Mouse (Mus musculus): Measurements from ENCODE around the gene Elovl1. TPM values are rescaled to one million over a fixed set of nuclear protein-coding genes. Genes with fewer than 3 reads are reported as not detected.

Elovl1 gene
- total and polyA plus RNA-seq, 3 experiments = 45.9 to 110 (median 61.1) TPM

DNA sequence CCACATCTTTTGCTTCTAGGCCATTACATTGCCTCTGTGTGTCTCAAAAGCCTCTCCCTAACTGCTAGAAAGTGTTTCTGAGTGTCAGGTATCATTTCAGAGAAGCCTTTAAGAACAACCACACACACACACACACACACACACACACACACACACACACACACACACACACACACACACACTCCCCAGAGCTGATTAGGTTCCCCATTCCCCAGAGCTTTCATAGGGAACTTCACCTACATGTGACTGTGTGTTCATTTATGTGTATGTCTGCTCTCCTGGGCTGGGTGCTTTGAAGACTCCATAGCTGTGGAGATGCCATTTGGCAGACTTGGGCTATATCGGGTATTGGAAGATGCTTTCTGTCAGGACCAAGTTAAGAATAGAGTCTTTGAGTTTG is 2.5 kb upstream of the Elovl1 start:
- Histone ChIP-seq H3K27ac (ENCODE audit: insufficient read depth, low read depth) (no peak overlapping the region), H3K9ac (ENCODE audit: insufficient read depth, low read depth) (no peak overlapping the region), H3K9me3 (replicated peaks; ENCODE audit: low read length) (no peaks in the 10 kb centered on the region), H3K4me2 (ENCODE audit: insufficient read depth, low read depth, poor library complexity, severe bottlenecking) (no peak overlapping the region), H3K4me3 (replicated peaks in 1 of 3; ENCODE audit: low read depth in 2 of 3, low read length in 2 of 3, poor library complexity in 1 of 3) (no peak overlapping the region), H3K27me3 (replicated peaks) (no peaks in the 10 kb centered on the region), H3K36me3 (replicated peaks in 1 of 2; ENCODE audit: control insufficient read depth in 1 of 2, insufficient read depth in 1 of 2, low read length in 1 of 2) (peaks cover 9 to 21% of the 10 kb centered on the region in 2 experiments), H3K4me1 (ENCODE audit: control insufficient read depth in 1 of 2, insufficient read depth in 2 of 2) (peaks cover 11 to 31% of the 10 kb centered on the region in 2 experiments), H3K79me2 (replicated peaks; ENCODE audit: control insufficient read depth, extremely low read depth, insufficient read depth, poor library complexity, severe bottlenecking) (peaks cover 23% of the 10 kb centered on the region)
- in situ Hi-C loops (cut with MboI; ENCODE audit: low pct_ligation_motif_present, low pct_unique_long_range_greater_than_20kb, low sequenced_read_pairs) (no loop called here), dilution Hi-C loops (cut with MboI; ENCODE audit: extremely low pct_ligation_motif_present, extremely low pct_unique_long_range_greater_than_20kb, low sequenced_read_pairs) (no loop called here)
- no peak for TF ChIP-seq USF1 (IDR thresholded peaks at IDR 0.05; ENCODE audit: low read depth, low read length)
- TF ChIP-seq TCF12 (IDR thresholded peaks at IDR 0.05; ENCODE audit: low read depth, low read length) = no peak
- TF ChIP-seq ZNF384 (IDR thresholded peaks at IDR 0.05; ENCODE audit: low read depth, low read length) = no peak
- no peak for TF ChIP-seq POLR2A (IDR thresholded peaks at IDR 0.05; ENCODE audit: low read depth, low read length)
- no peak for TF ChIP-seq RAD21 (IDR thresholded peaks at IDR 0.05; ENCODE audit: low read depth, low read length)
- TF ChIP-seq CHD1 (IDR thresholded peaks at IDR 0.05; ENCODE audit: low read depth, low read length) = no peak
- DNase-seq (ENCODE audit: extremely low read depth) = no peak

DNA sequence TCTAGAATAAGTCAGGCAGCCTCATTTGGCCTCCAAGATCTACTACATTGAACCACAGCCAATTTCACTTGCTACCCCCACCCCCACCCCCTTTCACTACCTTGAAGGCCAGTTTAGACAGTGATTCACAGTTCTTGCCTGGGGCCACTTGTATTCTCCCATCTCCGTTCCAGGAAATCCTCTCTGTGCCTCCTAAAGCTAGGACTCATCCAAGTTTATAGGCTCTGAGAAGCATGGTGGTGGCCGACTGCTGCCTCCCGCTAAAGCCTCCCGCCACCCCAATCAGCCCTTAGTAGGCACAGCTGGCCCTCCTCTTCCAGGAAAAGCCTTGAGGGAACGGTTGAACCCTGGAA is 502 bp upstream of the Elovl1 start:
- H3K27me3 ChIP-seq (replicated peaks) = no peaks in the 10 kb centered on the region
- no peak for DNase-seq (ENCODE audit: extremely low read depth)
- H3K27ac ChIP-seq (ENCODE audit: insufficient read depth, low read depth) = peak overlapping the region; percentile 8; the same call in 1 of the 2 replicates

DNA sequence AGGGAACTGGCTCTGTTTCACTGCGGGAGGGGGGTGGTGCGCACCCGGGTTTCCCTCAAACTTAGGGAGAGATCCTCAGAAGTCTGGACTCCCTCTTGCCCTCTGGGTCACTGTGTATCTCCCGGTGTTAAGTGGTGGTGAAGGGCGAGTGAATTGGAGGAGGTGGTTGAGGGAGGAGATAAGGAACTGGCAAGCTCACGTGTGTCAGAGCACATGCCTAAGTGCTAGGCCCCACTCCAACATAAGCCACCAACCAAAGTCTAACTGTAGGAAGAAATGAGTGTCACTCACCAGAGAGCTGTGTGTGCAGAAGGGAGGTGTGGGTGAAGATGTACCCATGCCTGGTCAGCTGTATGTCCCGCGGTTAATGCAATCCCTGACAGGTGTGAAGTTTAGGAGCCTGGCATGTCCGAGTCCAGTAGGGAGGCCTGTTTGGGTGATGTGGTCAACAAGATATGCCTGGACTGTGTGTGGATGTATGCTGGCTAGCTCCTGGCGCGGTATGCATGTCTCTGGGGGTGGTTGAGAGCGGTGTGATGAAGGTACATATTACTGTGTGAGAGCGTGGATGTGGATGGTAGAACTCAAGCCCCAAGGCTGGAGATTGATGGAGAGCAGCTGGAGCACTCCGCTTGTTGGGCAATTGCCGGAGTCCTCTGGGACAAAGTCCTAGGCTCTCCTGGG is 780 bp downstream of the Elovl1 start:
- H3K4me1 ChIP-seq (ENCODE audit: control insufficient read depth in 1 of 2, insufficient read depth in 2 of 2) = peaks cover 13 to 44% of the 10 kb centered on the region in 2 experiments
- H3K9ac ChIP-seq (ENCODE audit: insufficient read depth, low read depth) = peak overlapping the region; percentile 70
- dilution Hi-C loops (cut with MboI; ENCODE audit: extremely low pct_ligation_motif_present, extremely low pct_unique_long_range_greater_than_20kb, low sequenced_read_pairs) (no loop called here), in situ Hi-C loops (cut with MboI; ENCODE audit: low pct_ligation_motif_present, low pct_unique_long_range_greater_than_20kb, low sequenced_read_pairs) (no loop called here)
- H3K27me3 ChIP-seq (replicated peaks) = no peaks in the 10 kb centered on the region
- no peaks in the 10 kb centered on the region for H3K9me3 ChIP-seq (replicated peaks; ENCODE audit: low read length)
- peak; percentile 34 for DNase-seq (ENCODE audit: extremely low read depth)
- H3K79me2 ChIP-seq (replicated peaks; ENCODE audit: control insufficient read depth, extremely low read depth, insufficient read depth, poor library complexity, severe bottlenecking) = peaks cover 24% of the 10 kb centered on the region
- peak overlapping the region; percentile 55 for H3K27ac ChIP-seq (ENCODE audit: insufficient read depth, low read depth)
- H3K4me3 ChIP-seq (replicated peaks in 1 of 3; ENCODE audit: low read depth in 2 of 3, low read length in 2 of 3, poor library complexity in 1 of 3) = peak overlapping the region; percentile 71 to 92 (median 91)
- TF ChIP-seq MYC (IDR thresholded peaks at IDR 0.05; ENCODE audit: low read depth, low read length) (peak; percentile 87), SIN3A (IDR thresholded peaks at IDR 0.05; ENCODE audit: low read length) (peak; percentile 64), JUND (conservative IDR thresholded peaks at IDR 0.05; ENCODE audit: low read depth, low read length) (no peak), BHLHE40 (IDR thresholded peaks at IDR 0.05; ENCODE audit: low read depth, low read length) (peak; percentile 89), MAX (IDR thresholded peaks at IDR 0.05; ENCODE audit: low read length) (peak; percentile 77), RAD21 (IDR thresholded peaks at IDR 0.05; ENCODE audit: low read depth, low read length) (no peak), MXI1 (IDR thresholded peaks at IDR 0.05; ENCODE audit: low read depth, low read length) (peak; percentile 83)
- H3K4me2 ChIP-seq (ENCODE audit: insufficient read depth, low read depth, poor library complexity, severe bottlenecking) = peak overlapping the region; percentile 91
- peaks cover 35 to 44% of the 10 kb centered on the region in 2 experiments for H3K36me3 ChIP-seq (replicated peaks in 1 of 2; ENCODE audit: control insufficient read depth in 1 of 2, insufficient read depth in 1 of 2, low read length in 1 of 2)

More for the DNA sequence above, 502 bp upstream of the Elovl1 start:
- in situ Hi-C loops (cut with MboI; ENCODE audit: low pct_ligation_motif_present, low pct_unique_long_range_greater_than_20kb, low sequenced_read_pairs) = no loop called here
- Histone ChIP-seq H3K36me3 (replicated peaks in 1 of 2; ENCODE audit: control insufficient read depth in 1 of 2, insufficient read depth in 1 of 2, low read length in 1 of 2) (peaks cover 24 to 32% of the 10 kb centered on the region in 2 experiments), H3K9me3 (replicated peaks; ENCODE audit: low read length) (no peaks in the 10 kb centered on the region), H3K4me1 (ENCODE audit: control insufficient read depth in 1 of 2, insufficient read depth in 2 of 2) (peaks cover 13 to 36% of the 10 kb centered on the region in 2 experiments), H3K9ac (ENCODE audit: insufficient read depth, low read depth) (peak overlapping the region; percentile 77), H3K4me2 (ENCODE audit: insufficient read depth, low read depth, poor library complexity, severe bottlenecking) (peak overlapping the region; percentile 86), H3K79me2 (replicated peaks; ENCODE audit: control insufficient read depth, extremely low read depth, insufficient read depth, poor library complexity, severe bottlenecking) (peaks cover 24% of the 10 kb centered on the region), H3K4me3 (replicated peaks in 1 of 3; ENCODE audit: low read depth in 2 of 3, low read length in 2 of 3, poor library complexity in 1 of 3) (peak overlapping the region; percentile 68 to 92 (median 75))
- TF ChIP-seq ZKSCAN1 (IDR thresholded peaks at IDR 0.05; ENCODE audit: borderline replicate concordance, low read depth, low read length) (no peak), KAT2A (IDR thresholded peaks at IDR 0.05; ENCODE audit: insufficient replicate concordance, low read length) (0 out of 2 replicates have a peak, but pooled peaks have one; percentile 22), MAX (IDR thresholded peaks at IDR 0.05; ENCODE audit: low read length) (0 out of 2 replicates have a peak, but pooled peaks have one; percentile 0)
- dilution Hi-C loops (cut with MboI; ENCODE audit: extremely low pct_ligation_motif_present, extremely low pct_unique_long_range_greater_than_20kb, low sequenced_read_pairs) = no loop called here
